Mouse (Mus musculus) hindbrain, embryonic 13.5 days (tissue): ENCODE measurements around the gene Sprtn. TPM values are rescaled to one million over a fixed set of nuclear protein-coding genes. Genes with fewer than 3 reads are reported as not detected.

Experiments used
- ATAC-seq: fragments of 200-750 bp; cut with Nextera tagmentation; 2 replicates; pipeline ENCODE4 v1.8.0; 2017; ENCODE audit warnings: moderate TSS enrichment; ENCODE audit not compliant: low FRiP score
- H3K27ac ChIP-seq: fragments of 300-500 bp; sonication (generic); 2 replicates; pipeline ENCODE4 v1.5.1; 2015; ENCODE audit warnings: inconsistent platforms, mild to moderate bottlenecking, moderate library complexity
- H3K27me3 ChIP-seq: fragments of 300-500 bp; sonication (generic); 2 replicates; pipeline ENCODE4 v1.6.1; 2015; ENCODE audit warnings: mild to moderate bottlenecking, inconsistent platforms
- H3K36me3 ChIP-seq: fragments of 300-500 bp; sonication (generic); 2 replicates; pipeline ENCODE4 v1.6.1; 2015; ENCODE audit warnings: mild to moderate bottlenecking, inconsistent platforms
- H3K4me1 ChIP-seq: fragments of 300-500 bp; sonication (generic); replicated peaks from 2 replicates; pipeline ENCODE4 v1.6.1; 2015; ENCODE audit warnings: inconsistent platforms
- H3K4me2 ChIP-seq: fragments of 300-500 bp; sonication (generic); 2 replicates; pipeline ENCODE4 v1.6.1; 2015; ENCODE audit warnings: inconsistent platforms, mild to moderate bottlenecking, moderate library complexity
- H3K4me3 ChIP-seq: fragments of 300-500 bp; sonication (generic); 2 replicates; pipeline ENCODE4 v1.5.1; 2015; ENCODE audit warnings: mild to moderate bottlenecking, inconsistent platforms
- H3K9ac ChIP-seq: fragments of 300-500 bp; sonication (generic); 2 replicates; pipeline ENCODE4 v1.6.1; 2015; ENCODE audit warnings: mild to moderate bottlenecking, inconsistent platforms
- H3K9me3 ChIP-seq: fragments of 300-500 bp; sonication (generic); 2 replicates; pipeline ENCODE4 v1.6.1; 2016; ENCODE audit warnings: inconsistent platforms
- WGBS: fragments of 180-500 bp; shearing (Covaris S2); methylation state at CpG from one replicate; pipeline ENCODE4 v1.1.7; 2015; 5-methylcytosine and 5-hydroxymethylcytosine counted together
- polyA plus RNA-seq: library from polyadenylated mRNA; unstranded; fragments of >200 nt; fragmentation: Nextera tagmentation; extraction: Ambion mirVana; gene quantifications from 2 replicates; pipeline ENCODE4 v1.2.1, GENCODE M21; 2015

Gene Sprtn
- polyA plus RNA-seq, 1 experiment from 2014 or later: 9.5 TPM

DNA sequence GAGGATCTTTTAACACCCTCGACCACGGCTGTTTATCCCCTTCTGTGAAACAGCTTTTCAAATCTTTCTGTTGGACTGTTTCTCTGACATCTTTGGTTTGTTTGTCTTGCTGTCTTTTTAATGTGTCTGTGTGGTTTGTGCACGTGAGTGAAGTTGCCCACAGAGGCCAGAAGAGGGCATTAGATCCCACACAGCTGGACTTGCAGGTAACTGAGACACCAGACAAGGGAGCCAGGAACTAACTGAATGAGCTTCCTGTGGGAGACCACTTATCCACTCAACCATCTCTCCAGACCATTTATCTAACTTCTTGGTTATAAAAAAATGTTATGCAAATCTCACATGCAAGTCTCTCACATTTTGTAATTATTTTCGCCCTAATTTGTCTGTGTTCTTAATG lies 33.0 kb downstream of the Sprtn start:
- no peak for ATAC-seq
- 79% methylated on average over 4 of the region's 4 CpGs for WGBS
- Histone ChIP-seq H3K27me3 (no peaks in the 10 kb centered on the region), H3K36me3 (peaks cover 17% of the 10 kb centered on the region), H3K4me2 (no peak overlapping the region), H3K4me3 (no peak overlapping the region), H3K27ac (no peak overlapping the region), H3K9ac (no peak overlapping the region), H3K9me3 (no peaks in the 10 kb centered on the region), H3K4me1 (0 out of 2 replicates have a peak, but pooled peaks cover 4% of the 10 kb centered on the region)

DNA sequence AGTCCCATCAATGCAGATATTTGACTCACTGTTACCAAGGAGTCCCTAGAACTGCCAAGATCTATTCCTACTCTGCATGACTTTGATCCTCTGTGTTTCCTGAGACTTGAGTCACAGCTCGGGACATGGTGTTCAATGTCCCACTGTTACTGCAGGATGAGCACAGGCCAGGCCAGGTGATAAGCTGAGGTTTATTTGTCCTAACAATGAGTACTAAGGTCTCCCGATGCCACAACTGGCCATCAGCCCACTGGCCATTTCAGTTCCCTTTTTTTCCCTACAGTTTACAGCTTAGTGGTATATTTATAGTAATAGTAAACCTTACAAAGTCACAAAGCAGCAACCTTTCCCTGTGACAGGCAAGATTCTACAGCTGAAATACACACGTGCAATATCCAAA lies 34.7 kb downstream of the Sprtn start:
- Histone ChIP-seq H3K4me3 (no peak overlapping the region), H3K36me3 (peaks cover 9% of the 10 kb centered on the region; the same call in 1 of the 2 replicates), H3K4me1 (no peaks in the 10 kb centered on the region), H3K4me2 (no peak overlapping the region), H3K27me3 (no peaks in the 10 kb centered on the region), H3K9me3 (no peaks in the 10 kb centered on the region), H3K9ac (no peak overlapping the region), H3K27ac (no peak overlapping the region)
- ATAC-seq: no peak
- 89% methylated on average over 3 of the region's 3 CpGs for WGBS

DNA sequence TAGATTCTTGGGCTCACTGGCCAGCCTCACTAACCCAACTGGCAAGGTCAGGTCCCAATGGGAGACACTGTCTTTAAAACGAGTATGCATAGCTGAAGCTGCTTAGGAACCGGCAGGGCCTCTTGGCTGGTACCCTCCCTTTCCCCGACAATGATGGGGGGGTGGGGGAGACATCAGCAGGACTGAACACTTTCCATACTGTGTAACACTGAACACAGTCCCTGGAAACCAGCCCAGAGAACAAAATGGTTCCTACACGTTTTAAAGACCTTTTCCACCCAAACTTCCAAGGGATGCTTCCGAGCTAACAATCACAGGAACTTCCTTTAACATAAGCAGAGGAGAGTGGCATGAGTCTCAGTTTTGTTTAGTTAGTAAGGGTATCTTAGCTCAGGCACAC lies 37.4 kb downstream of the Sprtn start:
- Histone ChIP-seq H3K36me3 (peaks cover 16% of the 10 kb centered on the region), H3K27ac (no peak overlapping the region), H3K9me3 (no peaks in the 10 kb centered on the region), H3K4me2 (no peak overlapping the region), H3K4me1 (no peaks in the 10 kb centered on the region), H3K9ac (no peak overlapping the region), H3K4me3 (no peak overlapping the region), H3K27me3 (no peaks in the 10 kb centered on the region)
- whole genome bisulfite sequencing: 84% methylated on average over 5 of the region's 5 CpGs
- ATAC-seq: no peak

DNA sequence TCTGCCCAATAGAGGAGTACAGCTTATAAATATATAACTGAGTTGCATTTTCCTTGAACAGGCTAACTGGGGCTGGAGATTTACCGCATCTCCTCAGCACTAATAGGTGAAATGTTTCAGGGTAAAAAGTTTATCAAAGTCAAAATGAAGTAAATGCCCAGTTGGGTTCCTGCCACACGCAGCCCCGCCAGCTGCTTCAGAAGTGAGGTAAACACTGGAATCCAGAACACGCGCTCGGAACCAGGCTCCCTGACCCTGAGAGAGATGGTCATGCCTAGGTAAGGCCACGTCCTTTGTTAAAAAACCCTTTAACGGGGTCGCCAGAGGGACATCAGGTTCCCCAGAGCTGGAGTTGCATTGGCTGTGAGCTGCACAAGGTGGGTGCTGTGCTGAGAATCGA lies 39.0 kb downstream of the Sprtn start:
- peaks cover 24% of the 10 kb centered on the region for H3K36me3 ChIP-seq
- no peaks in the 10 kb centered on the region for H3K27me3 ChIP-seq
- no peaks in the 10 kb centered on the region for H3K4me1 ChIP-seq
- no peak overlapping the region for H3K9ac ChIP-seq
- H3K4me3 ChIP-seq: no peak overlapping the region
- WGBS: 97% methylated on average over 10 of the region's 10 CpGs
- H3K9me3 ChIP-seq: no peaks in the 10 kb centered on the region
- H3K27ac ChIP-seq: no peak overlapping the region
- no peak for ATAC-seq
- H3K4me2 ChIP-seq: no peak overlapping the region

DNA sequence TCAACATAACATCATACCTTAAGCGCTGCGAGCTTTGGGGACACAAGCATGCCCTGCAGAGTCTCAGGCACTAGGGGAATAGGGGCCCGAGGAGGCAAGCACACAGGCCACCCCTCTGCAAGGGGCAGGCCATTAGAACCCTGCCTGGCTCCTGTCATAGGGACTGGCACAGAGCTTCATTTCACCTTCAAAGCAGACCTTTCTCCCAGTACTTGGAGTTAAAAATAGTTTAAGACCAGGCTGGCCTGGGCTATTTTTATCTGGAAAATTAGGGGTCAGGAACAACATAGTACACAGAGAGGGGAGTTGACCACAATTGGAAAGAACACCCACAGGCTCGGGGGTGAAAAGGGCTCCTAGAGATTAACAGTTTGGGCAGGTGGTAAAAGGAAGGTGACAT lies 39.6 kb downstream of the Sprtn start:
- H3K4me3 ChIP-seq: no peak overlapping the region
- H3K4me2 ChIP-seq: no peak overlapping the region
- no peak overlapping the region for H3K9ac ChIP-seq
- peaks cover 25% of the 10 kb centered on the region for H3K36me3 ChIP-seq
- H3K27ac ChIP-seq: no peak overlapping the region
- 0 out of 2 replicates have a peak, but pooled peaks cover 2% of the 10 kb centered on the region for H3K4me1 ChIP-seq
- no peak for ATAC-seq
- no peaks in the 10 kb centered on the region for H3K9me3 ChIP-seq
- WGBS: 94% methylated on average over 4 of the region's 4 CpGs
- no peaks in the 10 kb centered on the region for H3K27me3 ChIP-seq

DNA sequence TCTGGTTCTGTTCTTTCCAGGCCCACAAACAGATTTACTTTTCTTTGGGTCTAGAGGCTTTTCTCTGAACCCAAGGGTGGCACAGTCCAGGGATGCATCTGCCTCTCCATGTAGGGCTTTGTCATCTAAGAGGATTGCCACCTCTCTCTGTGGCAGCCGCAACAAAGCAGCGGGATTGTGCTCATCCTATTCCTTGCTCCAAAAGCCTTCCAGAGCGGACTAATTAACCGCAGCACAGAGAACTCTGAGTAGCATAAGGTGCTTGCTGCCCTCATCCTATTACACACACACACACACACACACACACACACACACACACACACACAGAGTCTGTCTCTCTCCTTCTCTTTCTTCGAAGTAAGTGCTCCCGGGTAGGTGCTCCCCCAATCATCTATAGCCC lies 46.1 kb downstream of the Sprtn start:
- Histone ChIP-seq H3K9ac (peak overlapping the region; percentile 49; the same call in 1 of the 2 replicates), H3K27me3 (no peaks in the 10 kb centered on the region), H3K9me3 (no peaks in the 10 kb centered on the region), H3K36me3 (peaks cover 18% of the 10 kb centered on the region), H3K4me2 (peak overlapping the region; percentile 17; the same call in 1 of the 2 replicates), H3K27ac (0 out of 2 replicates have a peak overlapping the region, but pooled peaks have one; percentile 1), H3K4me1 (peaks cover 49% of the 10 kb centered on the region), H3K4me3 (no peak overlapping the region)
- WGBS: 90% methylated on average over 6 of the region's 6 CpGs
- ATAC-seq: no peak

DNA sequence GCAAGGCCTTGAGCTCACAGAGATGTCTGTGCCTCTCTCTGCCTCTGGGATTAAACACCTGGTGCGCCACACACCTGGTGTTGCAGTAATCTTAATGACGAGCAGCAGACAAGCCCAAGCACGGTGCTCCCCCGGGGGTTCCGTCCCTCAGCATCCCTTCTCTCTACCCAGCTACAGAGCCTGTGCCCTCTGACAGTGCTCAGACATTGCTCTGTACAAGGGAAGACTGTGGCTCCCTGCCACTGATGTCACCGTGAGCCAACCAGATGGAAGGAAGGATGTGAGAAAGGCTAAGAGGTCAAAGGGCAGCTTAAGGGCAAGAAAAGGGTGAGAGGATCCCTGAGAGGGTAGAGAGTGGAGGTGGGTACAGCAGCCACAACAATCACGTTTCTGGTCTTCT lies 46.7 kb downstream of the Sprtn start:
- Histone ChIP-seq H3K9ac (no peak overlapping the region), H3K27me3 (no peaks in the 10 kb centered on the region), H3K4me3 (no peak overlapping the region), H3K4me2 (no peak overlapping the region), H3K27ac (no peak overlapping the region), H3K36me3 (peaks cover 12% of the 10 kb centered on the region), H3K4me1 (peaks cover 49% of the 10 kb centered on the region), H3K9me3 (no peaks in the 10 kb centered on the region)
- WGBS: 54% methylated on average over 7 of the region's 7 CpGs
- ATAC-seq: no peak

DNA sequence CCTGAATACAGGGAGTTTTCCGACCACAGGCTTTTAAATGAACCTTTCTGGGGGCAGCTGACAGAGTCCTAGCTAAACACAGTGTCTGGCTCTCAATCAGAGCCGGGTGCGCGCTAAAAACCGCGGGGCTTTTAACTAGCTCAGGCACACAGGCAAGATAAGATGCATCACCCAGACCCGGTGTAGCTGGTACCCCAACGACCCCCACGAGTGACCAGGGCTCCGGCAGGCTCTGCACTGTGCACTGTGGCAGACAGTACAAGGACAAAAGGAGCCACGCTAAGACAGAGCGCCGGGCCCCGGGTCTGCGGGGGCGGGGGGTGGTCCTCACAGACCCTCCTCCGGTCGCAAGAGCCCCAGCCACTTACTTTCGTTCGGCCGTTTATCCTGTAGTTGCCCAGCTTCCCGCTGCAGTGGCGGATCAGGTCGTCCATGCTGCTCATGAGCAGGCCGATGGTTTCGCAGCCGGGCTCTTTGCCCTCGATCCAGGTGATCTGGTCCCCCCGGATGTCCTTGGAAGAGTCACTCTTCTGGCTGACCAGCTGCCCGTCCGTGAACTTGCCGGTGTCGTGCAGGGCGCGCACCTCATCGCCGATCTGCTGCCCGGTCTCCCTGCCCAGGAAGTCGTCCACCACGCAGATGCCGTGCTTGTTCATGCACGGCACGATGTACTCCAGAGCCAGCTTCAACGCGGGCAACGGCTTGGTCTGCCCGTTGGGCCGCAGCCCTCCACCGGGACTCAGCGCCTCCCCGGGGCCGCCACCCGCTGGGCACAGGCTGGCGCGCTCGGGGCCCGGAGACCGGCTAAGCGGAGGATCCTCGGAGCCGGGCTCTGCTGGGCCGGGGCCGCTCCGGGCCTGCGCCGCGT lies 50.4 kb downstream of the Sprtn start:
- Histone ChIP-seq H3K9me3 (no peaks in the 10 kb centered on the region), H3K36me3 (no peaks in the 10 kb centered on the region), H3K4me1 (peaks cover 59% of the 10 kb centered on the region), H3K27ac (peak overlapping the region; percentile 99), H3K4me2 (peak overlapping the region; percentile 83), H3K27me3 (no peaks in the 10 kb centered on the region), H3K9ac (peak overlapping the region; percentile 98), H3K4me3 (peak overlapping the region; percentile 96)
- peak; percentile 62 for ATAC-seq
- under 1% methylated on average over 61 of the region's 67 CpGs for WGBS

DNA sequence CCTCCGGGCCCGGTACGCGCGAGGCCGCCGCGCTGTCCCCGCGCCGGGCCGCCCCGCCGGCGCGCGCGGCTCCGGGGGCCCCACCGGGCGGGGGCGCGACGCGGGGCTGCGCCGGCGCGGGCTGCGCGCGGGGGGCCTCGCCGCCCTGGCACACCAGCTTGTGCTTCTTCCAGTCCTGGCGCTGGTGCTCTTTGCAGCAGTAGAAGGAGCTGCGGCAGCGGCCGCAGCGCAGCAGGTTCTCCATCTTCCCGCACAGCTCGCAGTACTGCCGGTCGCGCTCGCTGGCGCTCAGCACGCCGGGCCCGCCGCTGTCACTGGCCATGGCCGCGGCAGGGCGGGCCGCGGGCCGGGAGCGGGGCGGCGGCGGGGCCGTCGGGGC lies 51.0 kb downstream of the Sprtn start:
- peak overlapping the region; percentile 96 for H3K4me3 ChIP-seq
- WGBS: under 1% methylated on average over 33 of the region's 62 CpGs
- no peaks in the 10 kb centered on the region for H3K9me3 ChIP-seq
- H3K4me2 ChIP-seq: peak overlapping the region; percentile 83
- H3K27ac ChIP-seq: peak overlapping the region; percentile 99
- H3K9ac ChIP-seq: peak overlapping the region; percentile 98
- ATAC-seq: peak; percentile 21; the same call in 1 of the 2 replicates
- peaks cover 53% of the 10 kb centered on the region for H3K4me1 ChIP-seq
- no peaks in the 10 kb centered on the region for H3K27me3 ChIP-seq
- H3K36me3 ChIP-seq: no peaks in the 10 kb centered on the region

DNA sequence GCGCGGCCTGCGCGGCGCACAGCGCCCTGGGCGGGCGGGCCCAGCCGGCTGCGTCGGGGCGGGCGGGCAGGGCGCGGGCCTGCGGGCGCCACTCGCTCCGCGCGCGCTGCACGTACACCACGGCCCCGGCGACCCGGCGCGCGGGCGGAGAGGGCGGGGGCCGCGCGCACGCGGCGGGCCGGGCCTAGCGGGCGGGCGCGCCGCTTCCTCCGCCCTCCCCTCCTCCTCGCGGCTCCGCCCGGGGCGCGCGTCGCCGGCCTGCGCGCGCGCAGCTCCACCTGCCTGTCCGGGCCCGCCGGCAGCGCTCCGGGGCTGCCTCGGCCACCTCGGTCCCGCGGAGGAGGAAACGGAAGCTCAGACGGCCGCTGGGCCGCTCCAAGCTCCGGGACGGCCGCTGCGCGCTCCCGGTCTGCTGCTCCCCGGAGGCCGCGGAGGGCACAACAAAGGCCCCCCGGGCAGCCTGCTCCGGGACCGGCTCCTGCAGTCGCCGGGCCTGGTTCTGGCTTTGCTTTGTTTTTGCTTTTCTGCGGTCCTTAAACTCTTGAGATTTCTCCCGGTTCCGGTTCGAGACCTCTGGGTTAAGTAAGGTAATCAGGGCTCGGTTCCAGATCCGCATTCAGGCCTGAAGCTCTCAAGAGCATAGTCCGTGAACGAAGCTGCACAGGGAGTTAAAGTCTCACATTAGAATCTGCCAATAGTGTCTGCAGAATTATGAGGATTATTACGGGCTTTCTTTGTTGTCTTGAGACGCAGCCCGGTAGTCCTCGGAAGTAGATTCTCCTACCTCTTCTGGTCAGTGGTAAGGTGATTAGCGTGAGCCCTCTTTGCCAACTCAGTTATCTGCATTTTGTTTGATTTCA lies 51.8 kb downstream of the Sprtn start, which contains the start of gene Egln1:
Gene Egln1 (minus strand): TSS at position 116 of the 860 bp plus-strand sequence.
- peaks cover 46% of the 10 kb centered on the region for H3K4me1 ChIP-seq
- H3K36me3 ChIP-seq: no peaks in the 10 kb centered on the region
- H3K9ac ChIP-seq: peak within 1 kb of the TSS; percentile 98
- H3K4me3 ChIP-seq: peak within 1 kb of the TSS; percentile 96
- under 1% methylated on average over 50 of the region's 98 CpGs for WGBS
- H3K9me3 ChIP-seq: no peaks in the 10 kb centered on the region
- H3K27me3 ChIP-seq: no peaks in the 10 kb centered on the region
- H3K27ac ChIP-seq: peak within 1 kb of the TSS; percentile 99
- peak within 1 kb of the TSS; percentile 83 for H3K4me2 ChIP-seq
- peak; percentile 73 for ATAC-seq

DNA sequence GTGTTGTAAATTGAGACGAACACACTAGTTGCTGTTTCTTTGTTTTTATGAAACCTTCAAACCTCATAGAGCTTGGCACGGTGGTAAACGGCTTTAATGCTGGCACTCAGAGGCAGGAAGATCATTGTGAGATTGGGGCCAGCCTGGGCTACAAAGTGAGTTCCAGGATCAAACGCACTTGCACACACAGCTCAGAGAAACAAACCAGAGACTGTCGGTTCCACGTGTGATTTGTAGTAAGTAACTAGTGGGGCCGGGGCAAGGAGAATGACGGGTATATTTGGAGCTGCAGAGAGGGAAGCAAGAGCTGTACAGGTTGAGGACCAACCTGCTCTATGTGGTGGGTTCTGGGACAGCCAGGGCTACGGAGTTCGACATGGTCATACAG lies 52.4 kb downstream of the Sprtn start:
- Histone ChIP-seq H3K27me3 (no peaks in the 10 kb centered on the region), H3K4me1 (peaks cover 40% of the 10 kb centered on the region), H3K4me2 (peak overlapping the region; percentile 83), H3K9me3 (no peaks in the 10 kb centered on the region), H3K36me3 (no peaks in the 10 kb centered on the region), H3K9ac (peak overlapping the region; percentile 98), H3K27ac (peak overlapping the region; percentile 99), H3K4me3 (peak overlapping the region; percentile 96)
- no peak for ATAC-seq
- WGBS: 39% methylated on average over 10 of the region's 10 CpGs

DNA sequence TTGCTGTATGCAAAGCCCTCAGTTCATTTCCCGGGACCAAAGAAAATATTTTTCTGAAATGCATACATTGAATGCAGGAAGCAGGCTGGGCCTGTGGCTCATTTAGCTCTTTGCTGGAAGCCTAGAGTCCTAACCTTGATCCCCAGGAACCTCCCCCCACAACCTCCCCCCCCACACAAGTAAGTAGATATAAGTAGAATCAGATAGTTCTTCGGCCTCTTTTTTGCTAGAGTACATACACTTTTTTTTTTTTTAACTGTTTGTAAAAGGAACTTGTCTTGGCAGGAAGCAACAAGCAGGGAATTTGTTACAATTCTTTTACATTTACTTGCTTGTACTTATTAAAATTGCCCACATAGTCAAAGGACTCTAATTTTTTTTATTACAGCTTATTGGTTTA lies 53.2 kb downstream of the Sprtn start:
- Histone ChIP-seq H3K4me1 (peaks cover 32% of the 10 kb centered on the region), H3K27ac (0 out of 2 replicates have a peak overlapping the region, but pooled peaks have one; percentile 99), H3K4me2 (peak overlapping the region; percentile 83), H3K9ac (peak overlapping the region; percentile 98), H3K9me3 (no peaks in the 10 kb centered on the region), H3K27me3 (no peaks in the 10 kb centered on the region), H3K4me3 (peak overlapping the region; percentile 96), H3K36me3 (no peaks in the 10 kb centered on the region)
- 79% methylated on average over 2 of the region's 2 CpGs for whole genome bisulfite sequencing
- ATAC-seq: no peak
